Mouse (Mus musculus) hindlimb bud, embryonic 11.5 days (tissue): ENCODE measurements around the gene Arf5.
A peak's percentile ranks its signal among the peaks of the same experiment; 100 is the strongest.

ENCODE experiments used
- DNase-seq: peaks from one replicate; pipeline ENCODE4 v3.0.0-alpha.2; 2012; ENCODE audit warnings: low read depth, low spot score; ENCODE audit errors: extremely low spot score

Gene Arf5

DNA sequence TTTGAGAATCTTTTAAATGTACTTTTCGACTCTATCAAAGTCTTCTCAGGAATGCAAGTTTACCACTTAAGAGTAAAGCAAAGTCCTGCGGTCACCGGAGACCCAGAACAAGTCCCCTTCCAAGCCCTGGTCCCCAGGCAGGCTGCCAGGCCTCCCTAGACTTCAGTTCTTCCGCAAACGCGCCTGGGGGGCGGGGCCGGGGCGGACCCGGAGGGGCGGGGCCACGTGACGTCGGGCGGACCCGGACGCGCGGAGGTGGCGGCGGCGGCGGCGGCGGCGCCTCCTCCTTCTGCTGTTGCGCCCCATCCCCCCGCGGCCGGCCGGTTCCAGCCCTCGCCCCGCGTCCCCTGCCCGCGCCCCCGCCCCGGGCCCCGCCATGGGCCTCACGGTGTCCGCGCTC is at the start of gene Arf5:
TSS of gene Arf5 (plus strand) at position 248 of the 400 bp plus-strand sequence.
- peak; percentile 39 for DNase-seq

DNA sequence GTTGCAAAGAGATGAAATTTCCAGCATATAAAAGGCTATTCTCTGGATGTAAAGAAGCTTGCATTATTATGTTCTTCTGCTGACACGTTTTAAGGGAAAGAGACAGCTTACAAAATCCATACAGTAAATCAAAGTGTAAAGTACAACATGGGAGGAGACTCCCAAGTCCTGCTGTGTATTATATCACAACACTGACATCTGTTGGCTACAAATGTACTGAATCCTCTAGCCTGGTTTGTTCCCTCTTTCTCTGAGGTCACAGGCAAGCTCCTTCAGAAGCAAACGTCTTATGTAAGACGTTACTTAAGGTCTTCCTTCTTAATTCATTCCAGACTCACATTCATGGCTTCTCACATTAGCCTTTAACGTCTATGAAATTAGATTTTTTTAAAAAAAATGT is 41.4 kb upstream of the Arf5 start:
- no peak for DNase-seq

- DNase-seq, result no peak
Measured at GRCm38 (mm10) chr6:28385169-28385568, 38.2 kb upstream of the Arf5 start.

DNA sequence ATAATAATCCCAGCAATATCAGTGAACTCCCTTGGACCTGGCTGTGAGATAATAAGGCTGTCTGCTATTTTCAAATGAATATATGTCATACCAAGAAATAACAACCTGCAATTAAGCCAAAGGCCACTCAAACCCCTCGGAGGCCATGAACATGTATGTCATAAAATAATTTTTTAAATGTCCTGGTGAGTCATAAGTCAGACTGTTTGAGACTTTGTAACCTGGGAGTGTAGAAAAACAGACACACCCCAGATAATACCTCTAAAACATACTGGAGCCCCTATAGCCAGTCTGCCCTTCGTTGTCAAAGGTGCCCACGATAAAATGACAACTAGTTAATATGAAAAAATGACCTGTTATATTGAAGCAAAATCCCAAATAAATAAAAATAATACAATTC is 34.3 kb upstream of the Arf5 start:
- DNase-seq, result no peak

DNA sequence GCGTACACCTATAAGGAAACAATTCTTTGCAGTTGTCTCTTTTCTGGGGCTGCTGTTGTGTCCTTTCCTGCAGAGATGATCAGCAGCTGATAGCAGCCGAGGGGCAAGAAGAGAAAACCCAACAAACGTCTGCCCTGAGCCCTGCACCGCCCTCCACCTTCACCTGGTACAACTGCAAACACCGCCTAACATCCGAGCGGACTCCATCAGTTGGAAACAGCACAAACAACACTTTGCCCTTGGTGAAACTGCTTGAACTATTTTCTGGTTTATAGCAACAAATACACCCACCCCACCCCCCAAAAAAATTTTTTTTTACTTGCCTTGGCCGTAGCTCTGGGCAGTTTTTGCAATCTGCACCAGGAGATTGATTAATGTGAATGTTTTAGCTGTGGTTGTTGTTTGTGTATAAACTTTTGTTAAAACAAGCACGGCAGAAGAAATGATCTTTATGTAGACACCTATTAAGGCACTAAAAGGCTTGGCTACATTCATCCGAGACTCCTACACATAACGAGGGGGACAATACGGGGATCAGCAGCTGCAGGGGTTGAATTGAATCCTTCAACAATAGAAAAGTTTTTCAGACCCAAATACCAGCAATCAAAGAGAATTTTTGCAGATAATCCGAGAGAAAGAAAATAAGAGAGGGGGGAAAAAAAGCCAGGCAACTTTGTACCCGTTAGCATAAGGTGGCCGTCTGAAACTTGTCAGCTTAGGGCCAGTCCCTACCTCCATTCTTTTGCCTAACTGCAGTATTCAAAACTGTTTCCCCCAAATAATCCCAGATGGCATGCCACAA is 27.1 kb upstream of the Arf5 start:
- no peak for DNase-seq

DNA sequence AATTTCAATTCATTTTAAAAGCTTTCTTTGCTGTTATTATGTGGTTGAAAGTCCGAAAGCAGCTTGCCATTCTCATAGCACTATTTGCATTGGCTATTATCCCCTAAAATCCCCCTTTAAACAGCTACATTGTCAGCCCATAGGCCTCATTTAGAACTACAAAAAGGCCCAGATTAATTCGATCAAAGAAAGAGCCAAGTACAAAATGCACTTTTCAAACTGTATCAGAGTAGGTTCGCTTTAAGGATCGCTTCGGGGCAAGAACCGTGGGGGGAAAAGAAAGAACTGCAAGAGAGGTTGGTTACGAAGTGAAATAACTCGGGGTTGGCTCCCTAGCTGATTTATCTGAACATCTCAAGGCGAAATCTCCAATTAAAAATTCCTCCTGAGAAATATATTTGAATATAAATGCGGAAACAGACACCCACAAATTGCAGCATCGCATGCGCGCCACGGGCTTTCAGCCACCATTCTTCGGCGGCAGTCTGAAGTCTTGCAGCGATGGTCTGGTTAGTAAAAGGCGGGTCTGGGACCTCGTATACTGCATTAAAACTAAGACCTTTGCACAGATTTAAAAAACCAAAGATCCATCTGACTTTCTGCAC is 26.4 kb upstream of the Arf5 start:
- peak; percentile 47 for DNase-seq

DNA sequence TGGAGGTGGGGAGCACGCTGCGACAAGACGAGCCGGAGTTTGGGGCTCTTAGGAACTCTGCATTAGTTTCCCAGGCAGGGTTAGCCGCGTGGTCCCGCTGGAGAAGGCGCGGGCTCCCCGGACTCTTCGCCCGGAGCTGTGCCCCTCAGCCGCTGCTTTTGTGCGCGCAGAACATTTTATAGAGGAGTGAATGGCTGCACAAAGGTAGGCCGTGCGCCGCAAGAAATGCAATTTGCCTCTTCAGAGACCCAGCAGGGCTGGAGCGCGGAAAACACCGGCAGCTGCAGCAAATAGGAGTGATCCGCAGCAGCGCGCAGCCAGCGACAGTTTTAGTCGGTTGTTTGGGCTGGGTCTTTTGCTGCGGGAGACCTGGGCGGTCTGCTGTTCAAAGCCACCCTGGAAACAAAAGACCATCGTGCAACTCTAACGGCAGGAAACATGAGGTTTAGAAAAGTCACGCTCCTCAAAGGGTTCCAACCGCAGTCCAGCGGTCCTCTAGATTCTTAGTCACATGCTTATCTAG is 25.6 kb upstream of the Arf5 start, which contains the start of gene Zfp800:
TSS of gene Zfp800 (minus strand) at position 325 of the 523 bp plus-strand sequence.
- DNase-seq, result no peak

DNA sequence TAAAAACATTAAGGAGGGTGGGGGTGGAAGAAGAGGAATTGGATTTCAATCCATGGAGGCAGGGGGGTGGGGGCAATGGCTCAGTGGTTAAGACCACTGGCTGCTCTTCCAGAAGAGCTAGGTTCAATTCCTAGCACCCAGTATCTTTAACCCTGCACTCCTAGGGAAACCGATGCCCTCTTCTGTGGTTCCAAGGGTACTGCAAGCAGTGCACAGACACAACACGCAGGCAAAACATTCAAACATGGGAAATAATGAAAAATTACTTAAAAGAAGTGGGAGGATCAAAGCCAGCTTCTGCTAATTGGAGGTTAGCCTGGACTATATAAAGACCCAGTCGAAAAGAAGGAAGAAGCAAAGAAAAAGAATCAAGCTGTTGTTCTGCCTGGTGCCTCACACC is 24.6 kb upstream of the Arf5 start:
- no peak for DNase-seq

DNA sequence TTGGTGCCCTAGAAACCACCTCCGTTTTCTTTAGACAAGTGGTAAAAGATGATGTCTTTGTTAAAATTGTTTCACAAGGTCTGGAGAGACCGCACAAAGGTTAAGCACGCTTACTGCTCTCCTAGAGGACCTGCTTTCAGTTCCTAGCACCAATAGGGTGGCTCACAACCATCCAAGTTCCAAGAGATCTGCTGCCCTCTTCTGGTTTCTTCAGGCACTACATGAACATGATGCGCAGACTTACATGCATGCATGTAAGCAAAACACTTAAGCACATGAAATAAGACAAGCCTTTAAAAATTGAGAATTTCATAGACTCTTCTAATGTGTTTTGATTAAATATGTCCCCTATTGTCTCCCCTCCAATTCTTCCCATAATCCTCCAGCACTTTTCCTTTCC is 23.6 kb upstream of the Arf5 start:
- DNase-seq, result no peak

DNA sequence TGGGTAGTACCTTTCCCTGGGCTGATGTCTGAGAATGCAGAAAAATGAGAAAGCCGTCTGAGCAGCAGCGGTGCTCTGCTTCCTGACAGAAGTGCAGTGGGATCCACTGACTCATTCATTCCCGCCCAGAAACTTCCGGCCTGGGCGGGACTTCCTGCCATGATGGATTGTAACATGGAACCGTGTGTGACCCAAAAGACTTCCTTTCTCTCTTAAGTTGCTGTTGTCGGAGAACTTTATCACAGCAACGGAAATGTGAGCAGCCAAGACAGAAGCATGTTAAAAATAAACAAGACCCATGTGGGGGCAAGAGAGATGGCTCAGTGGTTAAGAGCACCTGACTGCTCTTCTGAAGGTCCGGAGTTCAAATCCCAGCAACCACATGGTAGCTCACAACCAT is 13.3 kb upstream of the Arf5 start:
- DNase-seq, result no peak

DNA sequence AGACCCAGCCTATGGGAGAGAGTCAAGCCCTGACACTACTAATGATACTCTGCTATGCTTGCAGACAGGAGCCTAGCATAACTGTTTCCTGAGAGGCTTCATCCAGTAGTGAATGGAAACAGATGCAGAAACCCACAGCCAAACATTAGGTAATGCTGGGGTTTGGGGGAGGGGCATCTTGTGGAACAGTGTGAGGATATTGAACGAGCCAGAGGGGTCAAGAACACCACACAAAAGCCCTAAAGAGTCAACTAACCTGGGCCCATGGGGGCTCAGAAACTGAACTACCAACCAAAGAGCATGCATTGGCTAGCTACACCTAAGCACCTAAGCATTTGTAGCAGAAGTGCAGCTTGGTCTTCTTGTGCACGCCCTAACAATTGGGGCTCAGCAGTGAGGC is 12.1 kb upstream of the Arf5 start:
- no peak for DNase-seq

DNA sequence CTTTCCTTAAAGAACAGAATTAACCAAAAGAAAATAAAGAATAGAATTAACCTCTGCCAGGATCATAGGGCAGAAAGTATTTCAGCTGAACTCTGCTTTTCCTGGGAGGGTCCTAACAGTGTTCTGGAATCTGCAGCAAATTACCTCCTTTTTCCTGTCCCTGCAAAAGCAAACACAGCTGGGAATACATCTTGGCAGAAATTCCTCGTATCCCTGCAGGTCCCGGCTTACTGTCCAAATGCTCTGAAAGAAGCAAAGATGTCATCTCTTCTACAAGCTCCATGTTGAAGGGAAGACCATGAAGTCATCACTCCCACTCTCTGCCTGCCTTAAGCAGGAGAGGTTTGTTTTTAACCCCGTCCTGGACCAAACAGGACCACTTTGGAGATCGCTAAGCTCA is 6.4 kb upstream of the Arf5 start:
- DNase-seq, result no peak

GRCm38 (mm10) chr6:28418449-28418848 is 4.9 kb upstream of the Arf5 start:
- DNase-seq, result no peak

- DNase-seq, result no peak
Measured at GRCm38 (mm10) chr6:28419673-28420072, 3.7 kb upstream of the Arf5 start.

DNA sequence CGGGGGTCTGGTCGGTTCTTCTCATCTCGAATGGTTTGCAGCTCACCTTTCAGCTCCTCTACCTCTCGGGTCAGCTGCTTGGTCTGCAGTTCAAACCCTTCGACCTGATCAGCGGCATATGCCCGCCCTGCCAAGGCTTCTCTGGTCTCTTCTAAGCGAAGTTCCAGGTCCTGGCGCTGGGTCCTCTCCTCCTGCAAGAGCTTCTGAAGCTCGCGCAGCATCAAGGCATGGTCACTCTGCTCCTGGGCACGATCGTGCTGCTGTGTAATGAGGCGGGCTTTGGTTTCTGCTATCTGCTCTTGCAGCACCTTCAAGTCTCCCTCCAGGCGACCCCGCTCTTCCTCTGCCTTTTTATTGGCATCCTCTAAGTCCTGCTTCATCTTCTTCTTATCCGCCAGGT is 3.0 kb upstream of the Arf5 start:
- DNase-seq, result no peak

- no peak for DNase-seq
Measured at GRCm38 (mm10) chr6:28420865-28421264, 2.5 kb upstream of the Arf5 start.

DNA sequence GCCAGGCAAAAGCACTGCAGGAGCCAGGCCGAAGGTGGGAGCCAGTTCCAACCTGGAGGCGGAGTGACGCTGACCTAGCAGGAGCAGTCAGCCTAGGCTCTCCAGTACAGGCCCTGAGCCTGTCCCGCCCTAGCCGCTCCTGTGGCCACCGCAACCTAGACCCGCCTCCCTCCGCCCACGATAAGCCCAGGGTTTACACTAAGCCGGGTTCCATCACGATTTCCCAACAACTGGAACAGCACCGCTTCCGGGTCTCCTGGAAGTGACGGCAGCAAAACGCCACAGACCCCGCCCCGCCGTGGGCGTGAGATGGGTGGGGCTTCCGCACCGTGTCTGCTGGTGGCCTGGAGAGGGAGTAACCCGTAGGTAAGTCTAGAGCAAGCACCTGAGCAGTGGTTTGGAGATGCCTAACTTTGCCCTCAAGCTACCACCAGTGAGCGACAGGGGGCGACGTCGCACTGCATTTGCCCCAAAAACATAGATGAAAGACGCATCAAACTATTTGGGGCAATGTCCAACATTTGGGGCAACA is 1.8 kb upstream of the Arf5 start:
- peak; percentile 58 for DNase-seq

GRCm38 (mm10) chr6:28422651-28423290 is 589 bp upstream of the Arf5 start:
- DNase-seq, result no peak

DNA sequence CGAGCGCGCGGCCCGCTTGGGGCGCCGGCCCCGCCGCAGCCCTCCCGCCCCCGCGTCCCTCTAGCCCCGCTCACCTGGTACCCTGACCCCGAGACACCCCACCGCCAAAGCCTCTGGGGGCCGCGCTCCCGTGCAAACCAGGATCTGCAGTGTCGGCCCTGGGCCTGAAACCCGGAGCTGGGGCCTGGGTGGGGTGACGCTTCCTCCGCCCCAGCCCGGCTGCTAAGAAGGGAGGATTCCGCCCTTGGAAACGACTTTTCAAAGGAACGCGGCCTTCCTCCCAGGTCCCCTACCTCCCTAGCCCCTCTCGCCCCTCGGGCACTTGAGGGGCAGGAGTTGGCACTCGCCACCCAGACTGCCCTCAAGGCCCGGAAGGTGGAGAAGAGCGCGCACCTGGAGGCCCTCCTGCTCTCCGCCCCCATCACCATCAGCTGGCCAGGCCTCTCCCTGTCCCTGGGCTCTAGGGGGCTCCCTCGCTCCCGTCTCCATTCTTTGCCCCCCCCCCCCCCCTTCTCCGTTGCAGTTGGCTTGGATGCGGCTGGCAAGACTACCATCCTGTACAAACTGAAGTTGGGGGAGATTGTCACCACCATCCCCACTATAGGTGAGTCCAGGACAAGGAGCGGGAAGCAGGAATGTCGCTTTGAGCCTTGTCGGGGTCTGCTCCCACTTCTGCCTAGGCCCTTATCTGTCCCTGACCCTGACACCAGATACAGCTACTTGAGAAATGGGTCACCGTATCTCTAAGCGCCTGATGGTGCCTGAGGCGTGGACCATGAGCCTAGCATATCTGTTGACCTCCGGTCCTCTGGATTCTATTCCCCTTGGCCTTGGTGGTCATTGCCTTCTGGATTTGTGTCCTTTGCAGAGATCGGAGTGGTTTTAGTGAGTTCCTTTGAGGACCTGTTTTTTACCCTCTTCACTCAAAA is 671 bp downstream of the Arf5 start:
- no peak for DNase-seq

DNA sequence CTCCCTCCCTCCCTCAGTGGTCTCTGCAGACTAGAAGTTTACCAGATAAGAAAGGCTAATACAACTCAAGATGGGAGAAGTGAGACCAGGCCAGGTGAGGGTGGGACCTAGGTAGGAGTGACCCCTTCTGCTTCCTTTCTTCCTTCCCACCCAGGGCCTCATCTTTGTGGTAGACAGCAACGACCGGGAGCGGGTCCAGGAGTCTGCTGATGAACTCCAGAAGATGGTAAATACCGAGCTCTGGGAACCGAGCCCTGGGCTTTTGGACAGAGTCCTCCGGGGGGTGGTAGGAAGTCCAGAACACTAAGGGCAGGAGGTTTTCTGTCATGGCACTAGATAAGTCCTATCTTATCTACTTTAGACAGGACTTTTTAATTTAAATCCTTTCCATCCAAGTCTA is 1.7 kb downstream of the Arf5 start:
- DNase-seq, result no peak
